Mouse (Mus musculus): ENCODE data around the gene Ptges2.

Gene Ptges2

GRCm38 (mm10) chr2:32413936-32414335, 18.2 kb downstream of the Ptges2 start:
- no peak for DNase-seq (ENCODE audit: low read depth, low spot score)

DNA sequence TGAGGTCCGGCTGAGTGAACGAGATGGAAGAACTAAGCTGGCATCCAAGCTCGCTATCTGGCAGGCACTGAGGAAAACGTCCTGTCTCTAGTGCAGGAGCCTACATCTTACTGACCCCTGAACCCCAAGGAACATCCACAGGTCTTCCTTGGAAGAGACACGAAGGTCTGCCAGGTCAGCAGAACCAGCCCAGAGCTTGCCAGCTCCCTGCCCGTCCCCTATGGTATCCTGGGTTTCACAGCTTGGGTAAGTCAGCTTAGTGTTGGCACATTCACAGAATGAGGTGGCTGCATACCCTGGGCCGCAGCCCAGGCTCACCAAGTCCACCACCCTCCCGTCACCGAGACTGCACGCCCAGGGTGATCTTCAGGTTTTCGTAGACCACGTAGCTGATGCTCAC, 20.1 kb downstream of the Ptges2 start:
- DNase-seq (ENCODE audit: low read depth, low spot score): no peak

DNA sequence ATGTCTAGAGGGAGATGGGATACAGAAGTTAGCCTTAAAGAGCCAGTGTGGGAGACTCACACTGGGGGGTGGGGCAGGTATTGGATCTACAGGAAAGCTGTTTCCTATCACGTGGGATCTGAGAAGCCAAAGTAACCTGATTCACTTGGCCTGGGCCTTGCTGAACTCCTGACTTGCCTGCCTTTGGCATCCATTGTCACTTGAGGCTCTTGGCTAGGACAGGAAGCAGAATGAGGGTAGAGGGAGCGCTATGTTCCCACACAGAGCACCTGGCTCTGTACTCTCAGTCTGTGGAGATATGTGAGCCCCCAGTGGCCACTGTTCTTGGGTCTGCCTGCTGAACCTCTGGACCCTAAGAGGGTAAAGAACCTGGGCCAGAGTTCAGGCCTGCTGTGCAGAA, 20.9 kb downstream of the Ptges2 start:
- DNase-seq (ENCODE audit: low read depth, low spot score): no peak

GRCm38 (mm10) chr2:32417486-32417885, 21.8 kb downstream of the Ptges2 start:
- no peak for DNase-seq (ENCODE audit: low read depth, low spot score)

- no peak for DNase-seq (ENCODE audit: low read depth, low spot score)
Measured at GRCm38 (mm10) chr2:32418430-32419151, 22.9 kb downstream of the Ptges2 start.

DNA sequence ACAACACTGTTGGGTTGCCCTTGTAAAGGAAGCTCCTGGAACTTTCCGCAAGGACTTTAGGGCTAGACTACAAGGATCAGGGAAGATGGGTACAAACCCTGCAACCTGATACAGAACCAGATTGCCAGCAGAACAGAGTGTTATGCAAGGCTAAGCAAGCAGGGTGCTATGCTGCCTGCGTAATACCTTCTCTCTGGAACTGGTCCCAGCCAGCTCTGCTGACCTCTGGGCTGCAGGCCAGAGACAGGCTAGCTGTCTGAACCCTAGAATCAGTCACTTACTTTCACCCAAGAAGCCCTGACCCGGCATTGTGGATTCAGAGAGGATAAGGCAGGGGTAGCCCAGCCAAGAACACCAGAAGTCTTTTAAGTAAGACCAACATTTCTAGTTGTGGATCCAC, 23.7 kb downstream of the Ptges2 start:
- DNase-seq (ENCODE audit: low read depth, low spot score): no peak

GRCm38 (mm10) chr2:32420066-32420608, 24.4 kb downstream of the Ptges2 start:
- DNase-seq (ENCODE audit: low read depth, low spot score): no peak

DNA sequence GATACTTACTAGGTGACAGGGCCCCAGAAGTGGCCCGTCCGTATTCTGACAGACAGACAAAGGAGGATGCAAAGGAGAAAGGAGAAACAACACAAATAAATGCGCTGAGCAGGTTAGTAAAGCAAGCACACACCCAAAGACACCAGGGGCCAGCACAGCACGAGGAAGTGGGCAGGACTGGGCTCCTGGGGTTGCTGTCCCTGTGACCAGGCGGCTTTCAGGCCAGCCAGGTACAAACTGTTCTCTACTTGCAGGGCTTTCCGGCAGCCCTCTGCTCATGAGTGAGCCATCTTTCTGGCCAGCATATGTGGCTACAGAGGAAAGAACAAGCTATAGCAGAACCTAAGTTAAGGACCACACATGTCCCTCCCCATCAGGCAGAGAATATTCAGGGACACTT, 25.0 kb downstream of the Ptges2 start:
- no peak for DNase-seq (ENCODE audit: low read depth, low spot score)

DNA sequence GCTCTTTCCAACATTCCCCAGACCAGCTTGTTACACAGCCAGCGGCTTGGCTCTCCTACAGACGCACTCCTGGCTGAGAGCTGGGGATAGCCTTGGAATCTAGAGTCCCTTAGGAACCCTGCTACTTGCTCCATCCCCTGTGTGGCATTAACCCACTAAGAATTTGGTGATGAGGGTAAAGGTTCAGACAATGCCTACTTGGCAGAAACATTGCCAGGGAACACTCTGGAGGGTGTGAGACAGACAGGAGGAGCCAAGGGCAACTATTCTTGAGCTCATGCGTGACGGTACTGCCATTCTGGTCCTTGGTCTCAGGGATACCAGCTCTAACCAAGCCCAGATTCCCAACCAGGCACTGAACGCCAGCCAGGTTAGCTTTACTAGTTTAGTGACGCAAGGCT, 26.2 kb downstream of the Ptges2 start:
- DNase-seq (ENCODE audit: low read depth, low spot score): no peak

GRCm38 (mm10) chr2:32423481-32424331, 28.0 kb downstream of the Ptges2 start:
- peak; percentile 90 for DNase-seq (ENCODE audit: low read depth, low spot score)

GRCm38 (mm10) chr2:32424796-32425195, 29.1 kb downstream of the Ptges2 start:
- no peak for DNase-seq (ENCODE audit: low read depth, low spot score)

DNA sequence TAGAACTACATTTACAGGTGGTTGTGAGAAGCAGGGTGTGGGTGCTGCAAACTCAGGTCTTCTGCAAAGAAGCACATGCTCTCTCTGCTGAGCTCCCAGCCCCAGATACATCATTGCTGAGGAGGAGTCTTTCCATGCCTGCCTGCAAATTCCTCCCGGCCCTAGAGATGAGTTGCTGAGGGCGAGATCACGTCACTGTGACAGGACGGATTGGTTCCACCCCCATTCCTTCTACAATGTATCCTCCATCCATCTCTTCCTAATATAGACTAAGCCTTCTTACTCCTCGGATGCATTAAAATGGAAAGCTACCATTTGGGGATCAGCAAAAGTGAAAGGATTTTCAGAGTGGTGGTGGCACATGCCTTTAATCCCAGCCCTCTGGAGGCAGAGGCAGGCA, 29.9 kb downstream of the Ptges2 start:
- DNase-seq (ENCODE audit: low read depth, low spot score): no peak

DNA sequence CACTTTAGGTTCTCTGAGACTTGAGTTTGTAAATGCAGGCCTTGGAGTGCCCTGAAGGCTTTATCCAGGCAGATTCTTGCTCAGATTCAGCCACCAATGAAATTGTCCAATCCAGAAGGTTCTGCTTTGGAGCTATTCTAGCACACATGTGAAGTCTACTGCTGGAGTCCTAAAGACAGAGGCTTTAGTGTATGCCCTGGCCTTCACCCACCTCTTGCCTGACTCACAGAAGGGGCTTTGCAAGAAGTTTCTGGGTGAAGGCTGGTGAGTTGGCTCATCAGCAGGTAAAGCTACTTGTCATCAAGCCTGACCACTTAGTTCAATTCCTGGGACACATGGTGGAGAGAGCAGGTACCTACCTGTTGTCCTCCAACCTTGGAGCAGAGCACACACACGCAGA, 30.4 kb downstream of the Ptges2 start:
- no peak for DNase-seq (ENCODE audit: low read depth, low spot score)

DNA sequence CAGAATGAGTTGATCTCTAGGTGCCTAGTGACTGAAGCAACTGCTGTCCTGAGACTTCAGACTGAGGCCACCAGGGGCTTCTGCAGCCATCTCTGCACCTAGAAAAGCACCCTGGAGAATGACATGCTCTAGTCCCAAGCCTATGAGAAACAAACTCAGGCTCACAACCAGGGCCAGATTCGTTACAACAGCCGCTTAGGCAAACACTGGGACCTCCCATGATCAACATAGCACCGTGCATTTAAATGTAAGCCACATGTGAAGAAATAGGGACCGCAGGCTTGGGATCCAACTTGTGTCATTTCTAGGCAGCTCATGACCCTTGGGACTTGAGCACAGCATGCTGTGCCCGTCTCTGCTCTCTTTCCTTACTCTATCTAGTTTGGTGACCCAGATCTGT, 32.0 kb downstream of the Ptges2 start:
- no peak for DNase-seq (ENCODE audit: low read depth, low spot score)

DNA sequence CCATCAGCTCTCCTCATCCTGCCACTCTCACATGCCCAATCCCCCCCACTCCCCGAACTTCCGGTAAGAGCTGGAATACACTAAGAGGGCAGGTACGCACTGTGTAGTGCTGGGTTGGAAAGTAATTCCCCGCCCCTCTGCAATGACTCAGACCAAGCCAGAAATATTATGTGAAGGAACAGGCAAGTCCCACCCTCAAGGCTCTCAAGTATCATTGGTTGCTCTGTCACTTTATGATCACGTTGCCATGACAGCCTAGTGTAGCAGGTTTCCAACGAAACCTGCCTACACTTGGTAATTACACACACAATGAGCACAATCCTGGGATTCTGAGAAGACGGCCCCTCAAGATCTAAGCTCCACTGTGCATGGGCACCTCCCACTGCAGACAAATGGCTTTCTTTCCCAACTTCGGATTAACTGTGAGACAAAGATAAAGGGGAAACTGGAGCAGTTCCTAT, 32.6 kb downstream of the Ptges2 start:
- no peak for DNase-seq (ENCODE audit: low read depth, low spot score)

- no peak for DNase-seq (ENCODE audit: low read depth, low spot score)
Measured at GRCm38 (mm10) chr2:32429215-32429891, 33.7 kb downstream of the Ptges2 start.

DNA sequence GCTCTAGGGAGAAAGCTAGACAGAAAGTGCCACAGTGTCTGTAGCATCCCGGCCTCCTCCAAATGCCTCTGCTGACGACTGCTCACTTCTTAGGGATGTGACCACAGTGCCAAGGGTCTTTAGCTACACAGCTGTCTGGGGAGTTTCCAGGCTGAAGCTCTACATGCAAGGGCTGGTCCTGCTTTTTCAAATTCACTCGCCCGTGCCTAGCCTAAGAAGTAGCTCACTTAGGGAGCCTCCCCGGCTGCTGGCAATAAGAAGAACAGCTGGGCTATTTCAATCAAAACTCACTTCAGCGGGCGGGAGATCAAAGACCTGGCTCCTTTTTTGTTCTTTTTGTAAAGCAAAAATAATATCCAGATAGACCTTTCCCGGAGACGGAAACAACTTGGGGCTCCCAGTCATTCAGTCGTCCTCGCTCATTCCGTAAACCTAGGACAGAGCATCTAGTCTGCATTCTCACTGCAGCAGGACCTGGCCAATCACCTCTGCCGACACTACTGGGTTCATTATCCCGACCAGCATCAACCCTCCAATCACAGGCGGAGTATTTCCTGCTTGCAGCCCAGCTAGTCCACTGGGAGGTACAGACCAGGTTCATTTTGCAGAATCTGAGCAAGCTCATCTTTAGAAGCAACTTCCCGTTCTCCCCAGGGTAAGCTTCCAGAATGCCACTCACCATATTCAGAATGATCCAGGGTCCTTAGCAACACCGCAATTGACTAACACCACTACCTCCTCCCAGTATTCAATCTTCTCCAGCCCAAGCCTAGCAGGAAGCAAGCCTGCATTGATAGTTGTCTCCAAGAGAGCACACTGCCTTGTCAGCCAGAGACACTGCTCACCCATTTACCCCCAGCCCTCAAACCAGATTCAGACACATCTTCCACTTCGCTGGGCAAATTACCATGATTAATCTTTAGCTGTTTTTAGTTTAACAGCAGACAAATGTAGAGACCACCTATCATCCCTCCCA, 35.3 kb downstream of the Ptges2 start:
- DNase-seq (ENCODE audit: low read depth, low spot score): peak; percentile 93

GRCm38 (mm10) chr2:32436686-32437372, 41.1 kb downstream of the Ptges2 start:
- no peak for DNase-seq (ENCODE audit: low read depth, low spot score)

DNA sequence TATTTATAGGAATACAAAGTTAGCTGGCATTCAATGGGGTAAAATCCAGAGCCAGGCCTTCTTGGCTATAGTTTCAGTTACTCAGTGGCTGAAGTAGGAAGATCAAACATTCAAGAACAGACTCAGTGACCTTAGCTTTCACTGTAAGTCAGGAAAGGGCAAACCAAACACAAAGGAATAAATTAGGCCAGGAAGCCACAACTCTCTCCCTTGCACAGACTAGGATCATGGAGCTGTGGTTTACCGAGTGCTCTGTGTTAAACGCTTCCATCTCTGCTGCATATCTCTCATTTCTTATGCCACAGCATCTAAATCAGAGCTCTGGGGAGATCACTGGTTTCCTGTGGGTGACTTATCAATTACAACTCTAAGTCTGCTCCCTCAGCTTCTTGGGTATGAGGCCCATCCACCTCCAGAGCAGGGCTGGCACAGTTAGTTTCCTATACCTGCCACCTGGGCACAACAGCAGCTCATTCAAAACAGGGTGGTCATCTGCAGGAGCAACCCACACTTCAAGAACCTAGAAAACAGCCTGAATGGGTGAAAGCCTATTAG, 42.0 kb downstream of the Ptges2 start:
- no peak for DNase-seq (ENCODE audit: low read depth, low spot score)

DNA sequence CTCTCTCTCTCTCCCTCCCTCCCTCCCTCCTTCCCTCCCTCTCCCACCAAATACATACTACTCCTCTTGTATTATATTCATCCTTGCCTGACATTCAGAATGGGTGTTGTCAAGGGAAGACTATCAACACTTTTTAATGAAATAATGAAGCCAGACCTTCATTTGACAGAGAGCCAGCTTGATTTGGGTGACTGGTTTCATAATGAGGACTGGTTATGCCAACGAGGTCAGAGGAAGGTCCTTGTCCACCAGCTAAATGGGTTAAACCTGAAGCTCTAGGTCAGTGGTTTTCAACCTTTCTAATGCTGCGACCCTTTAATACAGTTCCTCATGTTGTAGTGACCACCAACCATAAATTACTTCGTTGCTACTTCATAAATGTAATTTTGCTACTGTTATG, 43.0 kb downstream of the Ptges2 start:
- no peak for DNase-seq (ENCODE audit: low read depth, low spot score)

All from forelimb bud, embryonic 11.5 days (tissue).